Mouse (Mus musculus) stomach, postnatal 0 days (tissue): ENCODE results near the gene Rpap3. TPM values are rescaled to one million over a fixed set of nuclear protein-coding genes. Genes with fewer than 3 reads are reported as not detected.

Experiments used
- ATAC-seq: fragments of 200-750 bp; cut with Nextera tagmentation; 2 replicates; pipeline ENCODE4 v1.8.0; 2017; ENCODE audit not compliant: low FRiP score, low TSS enrichment
- DNase-seq: peaks from one replicate; pipeline ENCODE4 v3.0.0-alpha.2; 2016; ENCODE audit warnings: low spot score
- H3K27ac ChIP-seq: fragments of 300-500 bp; sonication (generic); replicated peaks from 2 replicates; pipeline ENCODE4 v1.5.1; 2014; ENCODE audit warnings: mild to moderate bottlenecking, control low read depth
- H3K27me3 ChIP-seq: fragments of 300-500 bp; sonication (generic); 2 replicates; pipeline ENCODE4 v1.6.1; 2014; ENCODE audit warnings: low read length; ENCODE audit not compliant: control insufficient read depth, insufficient read depth
- H3K36me3 ChIP-seq: fragments of 300-500 bp; sonication (generic); 2 replicates; pipeline ENCODE4 v1.6.1; 2014; ENCODE audit warnings: low read length, mixed read lengths; ENCODE audit not compliant: control insufficient read depth, insufficient read depth
- H3K4me1 ChIP-seq: fragments of 300-500 bp; sonication (generic); replicated peaks from 2 replicates; pipeline ENCODE4 v1.6.1; 2014; ENCODE audit warnings: antibody characterized with exemption; ENCODE audit not compliant: control insufficient read depth, insufficient read depth
- H3K4me2 ChIP-seq: fragments of 300-500 bp; sonication (generic); replicated peaks from 2 replicates; pipeline ENCODE4 v1.6.1; 2014; ENCODE audit warnings: low read depth, mild to moderate bottlenecking, control low read depth, moderate library complexity
- H3K4me3 ChIP-seq: fragments of 300-500 bp; sonication (generic); 2 replicates; pipeline ENCODE4 v1.5.1; 2014; ENCODE audit warnings: low read depth, low read length, control low read depth
- H3K9ac ChIP-seq: fragments of 300-500 bp; sonication (generic); 2 replicates; pipeline ENCODE4 v1.6.1; 2014; ENCODE audit warnings: mild to moderate bottlenecking, low read length, control low read depth, mixed read lengths
- H3K9me3 ChIP-seq: fragments of 300-500 bp; sonication (generic); 2 replicates; pipeline ENCODE4 v1.6.1; 2016; ENCODE audit warnings: low read length; ENCODE audit not compliant: control insufficient read depth
- CTCF ChIP-seq: IDR thresholded peaks from 2 replicates; pipeline ENCODE4 v1.5.1; 2016; ENCODE audit warnings: antibody characterized with exemption, low read depth, mild to moderate bottlenecking, moderate library complexity
- EP300 ChIP-seq: optimal IDR thresholded peaks from 2 replicates; pipeline ENCODE3; 2016; ENCODE audit warnings: antibody characterized with exemption
- WGBS: fragments of 180-500 bp; shearing (Covaris S2); extraction: QIAGEN DNeasy Blood & Tissue Kit; methylation state at CpG from one replicate; pipeline ENCODE4 v1.1.7; 2014; 5-methylcytosine and 5-hydroxymethylcytosine counted together
- polyA plus RNA-seq: library from polyadenylated mRNA; unstranded; fragments of >200 nt; fragmentation: Nextera tagmentation; extraction: Ambion mirVana; gene quantifications from 2 replicates; pipeline ENCODE4 v1.2.1, GENCODE M21; 2015

Rpap3 gene
- polyA plus RNA-seq, 1 experiment from 2014 or later = 13.3 TPM

DNA sequence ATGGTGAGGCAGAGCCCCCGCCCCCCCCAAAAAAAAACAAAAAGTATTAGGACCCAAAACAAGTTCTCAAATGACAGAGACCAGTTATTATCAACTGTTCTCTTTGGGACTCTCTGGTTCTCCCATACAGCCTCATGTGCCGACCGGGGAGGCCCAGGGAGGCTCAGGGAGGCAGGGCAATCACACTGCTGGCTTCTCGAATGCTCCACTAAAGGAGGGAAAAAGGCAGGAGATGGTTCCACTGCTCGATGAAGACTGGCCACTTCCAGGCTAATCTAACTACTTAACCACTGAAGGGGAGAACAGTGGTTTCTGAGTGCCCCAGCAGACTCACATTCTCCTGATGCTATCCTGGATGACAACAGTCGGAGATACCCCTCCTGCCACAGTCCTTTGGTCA is 6.9 kb upstream of the Rpap3 start:
- Histone ChIP-seq H3K4me3 (no peak overlapping the region), H3K4me1 (no peaks in the 10 kb centered on the region), H3K27ac (no peak overlapping the region), H3K27me3 (no peaks in the 10 kb centered on the region), H3K36me3 (no peaks in the 10 kb centered on the region), H3K9ac (no peak overlapping the region), H3K4me2 (no peak overlapping the region), H3K9me3 (no peaks in the 10 kb centered on the region)
- DNase-seq (no peak), ATAC-seq (no peak)
- WGBS = 66% methylated on average over 6 of the region's 6 CpGs
- no peak for TF ChIP-seq CTCF
- no peak for TF ChIP-seq EP300

GRCm38 (mm10) chr15:97710906-97711305 is 5.3 kb upstream of the Rpap3 start:
- H3K9ac ChIP-seq = no peak overlapping the region
- DNase-seq = no peak
- TF ChIP-seq EP300 = no peak
- TF ChIP-seq CTCF = no peak
- H3K27me3 ChIP-seq = no peaks in the 10 kb centered on the region
- H3K4me2 ChIP-seq = no peak overlapping the region
- no peak overlapping the region for H3K4me3 ChIP-seq
- no peak overlapping the region for H3K27ac ChIP-seq
- no peaks in the 10 kb centered on the region for H3K36me3 ChIP-seq
- no peaks in the 10 kb centered on the region for H3K4me1 ChIP-seq
- no peak for ATAC-seq
- H3K9me3 ChIP-seq = no peaks in the 10 kb centered on the region
- 48% methylated on average over 6 of the region's 6 CpGs for WGBS

- Histone ChIP-seq H3K4me1 (no peaks in the 10 kb centered on the region), H3K9ac (no peak overlapping the region), H3K27ac (no peak overlapping the region), H3K27me3 (no peaks in the 10 kb centered on the region), H3K4me3 (no peak overlapping the region), H3K4me2 (no peak overlapping the region), H3K9me3 (no peaks in the 10 kb centered on the region), H3K36me3 (peaks cover 19% of the 10 kb centered on the region; the same call in 1 of the 2 replicates)
- ATAC-seq = no peak
- 89% methylated on average over 10 of the region's 10 CpGs for WGBS
- TF ChIP-seq EP300 (no peak), CTCF (no peak)
- DNase-seq = no peak
Observed at GRCm38 (mm10) chr15:97696616-97697015, 9.0 kb downstream of the Rpap3 start.

DNA sequence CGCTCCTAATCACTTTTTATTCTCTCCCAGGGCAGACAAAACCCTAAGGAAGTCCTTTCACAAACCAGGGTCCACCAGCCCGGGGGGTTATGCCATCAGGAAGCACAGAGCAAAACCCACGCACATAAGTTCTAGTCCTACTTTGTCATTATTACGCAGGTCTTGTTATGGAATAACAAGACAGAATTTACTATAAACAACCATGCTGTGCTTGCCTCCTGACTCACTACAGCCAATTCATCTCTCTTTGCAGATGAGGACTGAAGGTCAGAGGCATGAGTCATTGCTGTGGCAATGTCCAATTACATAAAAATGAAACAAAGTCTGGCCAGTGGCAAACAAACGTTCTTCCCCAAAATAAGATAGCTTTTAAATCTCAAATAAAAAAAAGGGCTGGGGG is 12.2 kb downstream of the Rpap3 start:
- H3K9me3 ChIP-seq = no peaks in the 10 kb centered on the region
- no peak overlapping the region for H3K4me2 ChIP-seq
- H3K4me1 ChIP-seq = no peaks in the 10 kb centered on the region
- no peaks in the 10 kb centered on the region for H3K27me3 ChIP-seq
- DNase-seq (no peak), ATAC-seq (no peak)
- H3K36me3 ChIP-seq = peaks cover 20% of the 10 kb centered on the region
- H3K4me3 ChIP-seq = no peak overlapping the region
- WGBS = 87% methylated on average over 5 of the region's 5 CpGs
- H3K9ac ChIP-seq = no peak overlapping the region
- TF ChIP-seq EP300 (no peak), CTCF (no peak)
- H3K27ac ChIP-seq = no peak overlapping the region

- no peak for DNase-seq
- H3K9ac ChIP-seq = no peak overlapping the region
- H3K27ac ChIP-seq = no peak overlapping the region
- TF ChIP-seq EP300 (no peak), CTCF (no peak)
- H3K4me1 ChIP-seq = no peaks in the 10 kb centered on the region
- no peaks in the 10 kb centered on the region for H3K9me3 ChIP-seq
- H3K4me2 ChIP-seq = no peak overlapping the region
- ATAC-seq = no peak
- no peaks in the 10 kb centered on the region for H3K27me3 ChIP-seq
- H3K36me3 ChIP-seq = peaks cover 16% of the 10 kb centered on the region
- WGBS = 93% methylated on average over 9 of the region's 9 CpGs
- no peak overlapping the region for H3K4me3 ChIP-seq
Observed at GRCm38 (mm10) chr15:97684118-97684517, 21.5 kb downstream of the Rpap3 start.

DNA sequence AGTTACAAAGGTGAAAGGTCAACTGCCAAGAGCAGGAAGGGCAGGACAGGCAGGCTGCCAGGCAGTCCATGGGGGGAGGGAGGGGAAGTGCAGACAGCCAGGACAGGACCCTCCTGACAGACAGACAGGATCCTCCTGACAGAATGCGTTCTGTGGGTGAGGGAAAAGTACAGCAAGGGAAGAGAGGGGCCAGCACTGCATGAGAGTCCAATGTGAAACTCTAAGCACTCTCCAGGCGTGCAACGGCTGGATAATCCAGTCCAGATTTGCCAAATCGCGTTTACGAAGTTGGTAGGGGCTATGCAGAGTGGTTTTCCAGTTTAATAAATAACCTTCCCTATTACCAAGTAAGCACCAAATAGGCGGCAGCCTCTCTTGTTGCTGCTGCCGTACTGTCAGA is 23.6 kb downstream of the Rpap3 start:
- no peak for TF ChIP-seq CTCF
- TF ChIP-seq EP300 = no peak
- DNase-seq (no peak), ATAC-seq (no peak)
- WGBS = 82% methylated on average over 8 of the region's 8 CpGs
- Histone ChIP-seq H3K9ac (no peak overlapping the region), H3K27ac (no peak overlapping the region), H3K4me3 (no peak overlapping the region), H3K4me2 (no peak overlapping the region), H3K27me3 (no peaks in the 10 kb centered on the region), H3K36me3 (peaks cover 23% of the 10 kb centered on the region), H3K4me1 (no peaks in the 10 kb centered on the region), H3K9me3 (no peaks in the 10 kb centered on the region)
